Mouse (Mus musculus) ES-E14 (cell line): ENCODE measurements around the gene Gxylt2. TPM values are rescaled to one million over a fixed set of nuclear protein-coding genes. Genes with fewer than 3 reads are reported as not detected.

Experiments used
- DNase-seq: peaks from one replicate; pipeline ENCODE4 v3.0.0-alpha.2; 2013; ENCODE audit warnings: low read depth, low spot score
- H3K27ac ChIP-seq: 2 replicates; pipeline ENCODE4 v1.5.1; 2012; ENCODE audit warnings: low read depth, mild to moderate bottlenecking, low read length, moderate library complexity, mixed read lengths; ENCODE audit not compliant: poor library complexity, insufficient read depth, severe bottlenecking
- H3K36me3 ChIP-seq: 2 replicates; pipeline ENCODE4 v1.6.1; 2012; ENCODE audit warnings: mild to moderate bottlenecking, low read length, moderate library complexity, mixed read lengths; ENCODE audit not compliant: control insufficient read depth, poor library complexity, insufficient read depth, severe bottlenecking
- H3K4me1 ChIP-seq, 2 experiments: fragments of 150-350 bp in 1 of 2; sonication (generic) in 1 of 2; 2 replicates each; pipeline ENCODE4 v1.6.1; 2012; ENCODE audit warnings: low read length in 2 of 2, mild to moderate bottlenecking in 1 of 2, mixed read lengths in 1 of 2; ENCODE audit not compliant: control insufficient read depth in 2 of 2, insufficient read depth in 2 of 2, poor library complexity in 1 of 2
- H3K4me3 ChIP-seq, 2 experiments: fragments of 150-350 bp in 1 of 2; sonication (generic) in 1 of 2; 2 replicates each; pipeline ENCODE4 v1.5.1; 2012; ENCODE audit warnings: low read length in 2 of 2, low read depth in 1 of 2, mild to moderate bottlenecking in 1 of 2, mixed read lengths in 1 of 2; ENCODE audit not compliant: insufficient read depth in 1 of 2, poor library complexity in 1 of 2, severe bottlenecking in 1 of 2
- H3K9ac ChIP-seq: 2 replicates; pipeline ENCODE4 v1.6.1; 2012; ENCODE audit warnings: low read depth, mild to moderate bottlenecking, low read length, mixed read lengths; ENCODE audit not compliant: poor library complexity, insufficient read depth, severe bottlenecking
- H3K9me3 ChIP-seq: fragments of 150-350 bp; sonication (generic); 2 replicates; pipeline ENCODE4 v1.6.1; 2012; ENCODE audit warnings: low read depth, mild to moderate bottlenecking, low read length; ENCODE audit not compliant: control insufficient read depth, insufficient read depth
- CHD2 ChIP-seq: IDR thresholded peaks from 2 replicates; pipeline ENCODE4 v1.6.1; 2014; ENCODE audit warnings: mild to moderate bottlenecking, low read depth, low read length, inconsistent platforms
- HCFC1 ChIP-seq: IDR thresholded peaks from 2 replicates; pipeline ENCODE4 v1.6.1; 2012; ENCODE audit warnings: low read length, inconsistent platforms, borderline replicate concordance; ENCODE audit not compliant: insufficient read depth
- MAFK ChIP-seq: IDR thresholded peaks from 2 replicates; pipeline ENCODE4 v1.6.1; 2014; ENCODE audit warnings: mild to moderate bottlenecking, low read depth, low read length, inconsistent platforms; ENCODE audit not compliant: insufficient read depth
- ZC3H11A ChIP-seq: IDR thresholded peaks from 2 replicates; pipeline ENCODE4 v1.6.1; 2012; ENCODE audit warnings: low read depth, mild to moderate bottlenecking, inconsistent platforms, low read length, borderline replicate concordance
- ZNF384 ChIP-seq: IDR thresholded peaks from 2 replicates; pipeline ENCODE4 v1.6.1; 2012; ENCODE audit warnings: low read depth, low read length, inconsistent platforms
- in situ Hi-C, 2 experiments: fragments of 600-800 bp; cut with MboI; formaldehyde crosslinking; loops; one replicate each; pipeline ENCODE4 v1.15.1; 2025; ENCODE audit warnings: low sequenced_read_pairs in 2 of 2, inconsistent platforms in 1 of 2; ENCODE audit not compliant: unreplicated experiment in 2 of 2
- total RNA-seq: library from RNA; depleted of rRNA; stranded (reverse); fragments of 300-350 nt; gene quantifications from 2 replicates; pipeline ENCODE4 v1.2.3, GENCODE M21; 2012

The Gxylt2 gene
- total RNA-seq, 1 experiment, result 1.3 TPM

GRCm38 (mm10) chr6:100732376-100733021 lies 28.0 kb downstream of the Gxylt2 start:
- in situ Hi-C loops, result no loop called here
- Histone ChIP-seq H3K27ac (no peak overlapping the region), H3K9me3 (no peaks in the 10 kb centered on the region), H3K4me1 (no peaks in the 10 kb centered on the region), H3K4me3 (no peak overlapping the region), H3K9ac (no peak overlapping the region), H3K36me3 (no peaks in the 10 kb centered on the region)
- no peak for DNase-seq
- TF ChIP-seq CHD2, result no peak
- TF ChIP-seq ZC3H11A, result no peak
- TF ChIP-seq HCFC1, result no peak
- TF ChIP-seq MAFK, result no peak
- TF ChIP-seq ZNF384, result no peak

GRCm38 (mm10) chr6:100733218-100733617 lies 28.7 kb downstream of the Gxylt2 start:
- no peaks in the 10 kb centered on the region for H3K36me3 ChIP-seq
- TF ChIP-seq CHD2, result no peak
- no peak for TF ChIP-seq ZC3H11A
- TF ChIP-seq MAFK, result no peak
- no peak for TF ChIP-seq ZNF384
- TF ChIP-seq HCFC1, result no peak
- DNase-seq, result no peak
- H3K9ac ChIP-seq, result no peak overlapping the region
- H3K27ac ChIP-seq, result no peak overlapping the region
- in situ Hi-C loops, result no loop called here
- H3K4me1 ChIP-seq, result no peaks in the 10 kb centered on the region
- H3K9me3 ChIP-seq, result no peaks in the 10 kb centered on the region
- H3K4me3 ChIP-seq, result no peak overlapping the region

- H3K9me3 ChIP-seq, result no peaks in the 10 kb centered on the region
- H3K36me3 ChIP-seq, result no peaks in the 10 kb centered on the region
- no peaks in the 10 kb centered on the region for H3K4me1 ChIP-seq
- H3K4me3 ChIP-seq, result no peak overlapping the region
- no peak for DNase-seq
- H3K27ac ChIP-seq, result no peak overlapping the region
- no peak overlapping the region for H3K9ac ChIP-seq
- TF ChIP-seq MAFK (no peak), ZNF384 (no peak), HCFC1 (no peak), ZC3H11A (no peak), CHD2 (no peak)
- in situ Hi-C loops, result no loop called here
Observed at GRCm38 (mm10) chr6:100734321-100734720, 29.8 kb downstream of the Gxylt2 start.

- no peak overlapping the region for H3K27ac ChIP-seq
- H3K36me3 ChIP-seq, result no peaks in the 10 kb centered on the region
- in situ Hi-C loops, result no loop called here
Observed at GRCm38 (mm10) chr6:100758431-100759208, 54.1 kb downstream of the Gxylt2 start.

More at GRCm38 (mm10) chr6:100758431-100759208, 54.1 kb downstream of the Gxylt2 start:
- DNase-seq, result no peak
- no peak overlapping the region for H3K9ac ChIP-seq
- no peaks in the 10 kb centered on the region for H3K9me3 ChIP-seq
- H3K4me1 ChIP-seq, result no peaks in the 10 kb centered on the region
- no peak overlapping the region for H3K4me3 ChIP-seq
- TF ChIP-seq ZNF384, result peak; percentile 92
- TF ChIP-seq CHD2, result no peak
